Mouse (Mus musculus) cerebellum, adult 11-12 months (tissue): ENCODE data around the gene Apol6.
"Not testable (repeated sequence)": the region's sequence is repeated elsewhere in the genome, so short reads cannot be mapped to it uniquely, and the experiment has no call there.

Experiments used
- DNase-seq: peaks from one replicate; pipeline ENCODE4 v3.0.0; 2022

The Apol6 gene

DNA sequence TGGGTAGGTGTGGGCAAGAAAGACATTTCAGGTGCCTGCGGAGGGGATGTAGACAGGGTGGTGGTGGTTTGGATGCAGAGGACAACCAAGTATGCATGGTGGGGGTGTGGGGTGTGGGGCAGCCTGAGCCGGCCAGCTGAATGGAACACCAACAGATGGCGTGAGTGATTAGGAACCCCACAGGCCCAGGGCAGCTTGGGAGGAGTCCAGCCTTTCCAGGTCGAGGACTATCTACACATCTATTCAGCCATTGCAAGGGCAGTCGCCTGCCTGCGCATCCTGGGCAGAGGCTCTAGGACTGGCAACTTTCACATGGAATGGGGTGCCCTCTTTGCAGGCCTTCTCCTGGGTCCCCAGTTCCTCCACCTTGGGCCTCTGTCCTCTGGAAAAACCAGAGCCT is 10.0 kb upstream of the Apol6 start:
- peak; percentile 89 for DNase-seq

DNA sequence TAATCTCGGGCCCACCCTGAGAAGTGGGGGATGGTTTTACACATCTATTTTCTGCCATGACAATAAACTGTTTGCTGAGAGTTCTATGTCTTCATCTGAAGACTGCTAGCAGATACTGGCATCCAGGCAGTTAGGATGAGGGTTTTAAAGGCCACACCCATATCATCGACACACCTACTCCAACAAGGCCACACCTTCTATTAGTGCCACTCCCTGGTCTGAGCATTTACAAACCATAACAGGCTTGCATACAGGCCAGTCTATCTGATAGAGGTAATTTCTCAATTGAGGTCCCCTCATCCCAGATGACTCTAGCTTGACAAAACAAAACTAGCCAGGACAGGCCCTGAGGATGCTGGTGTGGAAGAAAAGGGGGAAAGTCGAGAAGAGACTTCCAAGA is 8.9 kb upstream of the Apol6 start:
- no peak for DNase-seq

DNA sequence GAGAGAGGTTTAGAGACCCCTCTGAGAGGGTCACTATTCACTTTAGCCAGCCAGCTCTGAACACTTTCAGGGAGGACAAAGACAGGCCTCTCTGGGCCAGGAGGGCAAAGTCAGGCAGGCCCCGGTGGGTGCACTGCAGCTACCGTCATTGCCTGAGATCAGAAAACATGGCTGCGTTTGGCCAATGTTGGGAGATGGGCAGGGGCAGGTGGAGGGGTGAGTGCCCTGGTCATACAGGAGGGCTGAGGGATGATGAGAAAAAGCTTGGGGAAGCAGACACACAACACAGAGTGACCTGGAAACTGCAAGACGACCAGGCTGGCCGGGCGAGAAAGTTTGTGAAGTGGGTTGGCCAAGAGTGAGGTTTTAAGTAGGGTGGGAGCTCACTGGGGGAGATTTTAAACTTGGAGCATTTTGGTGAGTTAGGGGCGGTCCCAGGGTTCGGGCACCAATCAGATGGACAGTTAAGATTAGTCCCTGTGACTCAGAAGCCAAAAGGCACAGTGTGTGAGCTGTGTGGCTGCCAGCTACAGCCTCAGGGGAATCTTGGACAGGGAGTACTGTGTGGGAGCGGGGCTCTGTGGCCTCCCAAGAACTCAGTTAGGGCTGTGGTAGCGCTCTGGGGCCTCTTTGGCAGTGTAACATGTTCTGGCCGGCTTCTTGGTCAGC is 8.1 kb upstream of the Apol6 start:
- DNase-seq, result peak; percentile 60

DNA sequence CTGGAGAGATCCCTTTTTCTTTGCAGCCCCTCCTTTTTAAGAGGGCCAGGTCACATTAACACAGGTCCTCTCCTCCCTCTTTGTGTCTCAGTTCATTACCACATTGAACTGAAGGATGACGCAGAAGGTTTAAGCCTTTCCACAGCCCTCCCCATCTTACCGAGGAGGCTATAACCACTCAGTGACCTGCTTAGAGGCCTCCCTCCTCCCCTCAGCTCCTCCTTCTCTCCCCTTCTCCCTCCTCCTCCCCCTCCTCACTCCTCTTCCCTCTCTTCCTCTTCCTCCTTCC is 7.6 kb upstream of the Apol6 start:
- DNase-seq, result no peak

DNA sequence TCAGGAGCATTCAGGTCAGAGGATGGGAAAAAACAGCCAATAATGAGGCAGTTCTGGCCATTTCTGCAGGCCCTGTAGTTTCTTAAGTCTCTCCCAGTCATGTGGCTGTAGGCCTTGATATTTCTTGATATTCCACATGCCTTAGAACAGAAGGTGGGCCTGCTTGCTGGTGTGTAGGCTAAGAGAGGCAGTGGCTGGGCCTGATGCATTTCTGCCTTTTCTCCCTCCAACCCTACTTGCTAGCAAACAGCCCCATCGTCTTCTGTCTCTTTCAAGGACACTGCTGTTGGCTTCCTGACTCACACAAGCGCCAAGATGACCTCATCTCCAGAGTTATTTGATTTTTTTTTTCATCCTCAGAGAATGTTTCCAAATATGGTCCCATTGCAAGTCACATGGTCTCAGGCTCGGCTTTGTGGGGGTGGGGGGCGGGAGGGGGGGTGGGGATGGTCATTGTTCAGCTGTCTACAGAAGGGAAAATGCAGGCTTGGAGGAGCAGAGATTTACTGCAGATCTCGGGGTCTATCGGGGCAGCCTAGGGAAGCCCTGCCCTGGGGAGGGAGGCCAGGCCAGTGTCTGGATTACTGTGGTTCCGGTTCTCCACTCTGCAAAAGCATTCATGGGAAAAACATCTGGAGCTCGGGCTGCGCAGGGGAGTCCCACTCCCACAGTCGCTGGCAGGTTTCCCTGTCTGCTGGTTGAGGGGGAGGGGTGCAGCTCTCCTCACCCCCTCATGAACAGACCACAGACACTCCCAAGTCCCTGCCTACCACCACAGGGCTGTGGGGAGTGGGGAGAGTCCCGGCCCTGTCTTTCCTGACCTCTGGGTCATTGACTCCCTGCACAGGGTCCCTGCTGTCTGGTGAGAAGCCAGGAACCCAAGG is 7.0 kb upstream of the Apol6 start:
- DNase-seq, result no peak

DNA sequence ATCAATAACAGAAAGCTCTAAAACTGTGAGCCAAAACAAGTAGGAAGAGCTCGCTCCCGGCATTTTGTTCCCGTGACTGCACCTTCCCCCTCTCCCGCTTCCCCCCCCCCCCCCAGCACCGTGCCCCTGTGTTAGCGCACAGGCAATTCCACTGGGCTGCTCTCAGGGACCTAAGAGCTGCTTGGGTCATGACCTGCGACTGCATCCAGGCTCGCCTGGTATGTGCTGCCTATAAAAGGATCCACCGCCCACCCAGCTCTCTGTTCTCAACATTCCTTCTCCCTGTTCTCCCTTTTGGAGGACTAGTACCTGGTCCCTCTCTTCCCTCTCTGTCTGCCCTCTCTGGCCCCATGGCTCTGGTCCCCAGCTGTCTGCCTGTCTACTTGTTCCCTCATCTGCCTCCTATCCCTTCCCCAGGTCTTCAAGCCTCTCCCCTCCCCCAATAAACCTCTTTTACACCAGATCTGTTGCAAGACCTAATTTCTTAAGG is 5.3 kb upstream of the Apol6 start:
- no peak for DNase-seq

DNA sequence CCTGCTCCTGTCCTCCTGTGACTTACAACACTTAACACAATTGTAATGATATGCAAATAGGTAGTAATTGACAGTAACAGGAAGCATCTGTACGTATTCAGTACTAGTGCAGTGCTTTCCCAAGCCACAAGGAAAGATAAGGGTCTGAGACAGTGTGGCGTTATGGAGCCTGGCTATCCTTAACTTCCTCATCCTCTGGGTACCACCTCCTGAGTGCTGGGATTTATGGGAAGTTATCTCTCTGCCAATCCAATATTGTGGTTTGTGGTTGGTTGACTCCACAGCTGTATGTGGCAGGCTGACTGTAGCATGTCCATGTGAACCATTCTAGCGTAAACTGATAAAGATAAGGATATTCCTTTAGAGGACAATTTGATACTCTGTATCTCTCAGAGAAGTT is 3.7 kb upstream of the Apol6 start:
- DNase-seq, result no peak

DNA sequence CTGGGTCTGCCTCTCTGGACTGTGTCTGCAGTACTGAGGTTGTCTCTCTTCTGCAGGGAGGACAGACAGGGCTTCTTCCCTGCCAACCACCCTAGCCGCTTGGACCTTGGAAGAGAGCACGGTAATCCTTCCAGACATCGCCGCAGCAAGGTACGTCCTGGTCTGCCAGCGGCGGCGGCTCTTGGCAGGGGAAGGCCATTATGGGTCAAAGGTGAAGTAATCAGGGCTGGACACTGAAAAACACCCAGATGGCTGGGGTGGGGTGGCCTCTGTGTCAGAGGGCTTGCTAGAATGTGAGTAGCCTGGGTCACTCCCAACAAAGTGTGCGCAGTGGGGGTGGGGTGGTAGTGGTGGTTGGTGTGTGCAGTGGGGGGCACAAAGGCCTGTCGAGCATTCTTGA is 1.1 kb downstream of the Apol6 start:
- no peak for DNase-seq

DNA sequence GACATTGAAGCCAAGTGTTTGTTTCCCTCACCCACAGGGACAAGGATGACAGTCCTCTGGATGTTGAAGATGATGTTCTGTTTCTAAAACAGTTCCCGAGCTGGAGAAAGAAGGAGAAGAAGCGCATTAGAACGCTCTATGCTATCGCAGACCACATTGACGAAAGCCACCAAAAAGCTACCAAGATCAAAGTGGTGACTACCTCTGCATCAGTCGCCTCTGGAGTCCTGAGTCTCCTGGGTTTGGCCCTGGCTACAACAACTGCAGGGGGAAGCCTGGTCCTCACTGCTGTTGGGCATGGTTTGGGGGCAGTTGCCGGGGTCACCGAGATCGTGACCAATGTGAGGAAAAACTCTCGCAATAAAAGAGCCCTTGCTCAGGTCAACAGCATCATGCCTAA is 6.0 kb downstream of the Apol6 start, which contains the start of gene Mb:
Gene Mb, minus strand, starts transcription at position 101 of the 400 bp plus-strand sequence.
- no peak for DNase-seq

DNA sequence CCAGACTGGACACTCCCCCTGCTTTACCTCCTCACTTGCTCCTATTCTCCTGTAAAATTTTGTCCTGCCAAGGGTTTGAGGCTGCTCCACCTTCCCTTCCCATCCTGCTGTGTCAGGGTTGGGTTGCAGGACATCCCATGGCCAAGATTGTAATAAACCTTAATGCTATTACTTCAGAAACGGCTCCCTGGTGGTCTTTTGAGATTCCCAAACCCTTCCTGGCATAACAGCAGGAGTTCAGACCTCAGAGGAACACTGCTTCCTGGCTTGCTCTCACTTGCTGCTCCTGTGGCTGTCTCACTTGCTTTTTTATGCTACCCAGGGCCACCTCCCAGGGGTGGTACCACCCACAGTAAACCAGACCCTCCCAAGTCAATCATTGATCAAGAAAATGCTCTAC is 7.6 kb downstream of the Apol6 start:
- DNase-seq, result no peak

DNA sequence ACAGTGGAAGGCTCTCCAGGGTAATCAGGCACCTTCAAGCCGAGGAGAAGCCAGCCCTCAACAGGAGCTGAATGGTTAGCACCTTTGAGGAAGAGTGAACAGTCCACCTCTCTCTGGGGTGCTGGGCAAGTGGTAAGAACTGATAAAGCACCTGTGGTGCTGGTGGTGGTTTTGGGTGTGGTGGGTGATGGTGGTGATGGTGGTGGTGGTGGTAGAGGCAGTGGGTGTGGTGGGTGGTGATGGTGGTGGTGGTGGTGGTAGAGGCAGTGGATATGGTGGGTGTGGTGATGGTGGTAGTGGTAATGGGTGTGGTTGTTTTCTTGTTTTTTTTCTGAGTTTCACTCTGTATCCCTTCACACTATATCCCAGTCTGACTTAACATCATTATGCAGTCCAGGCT is 8.5 kb downstream of the Apol6 start:
- DNase-seq, result no peak

DNA sequence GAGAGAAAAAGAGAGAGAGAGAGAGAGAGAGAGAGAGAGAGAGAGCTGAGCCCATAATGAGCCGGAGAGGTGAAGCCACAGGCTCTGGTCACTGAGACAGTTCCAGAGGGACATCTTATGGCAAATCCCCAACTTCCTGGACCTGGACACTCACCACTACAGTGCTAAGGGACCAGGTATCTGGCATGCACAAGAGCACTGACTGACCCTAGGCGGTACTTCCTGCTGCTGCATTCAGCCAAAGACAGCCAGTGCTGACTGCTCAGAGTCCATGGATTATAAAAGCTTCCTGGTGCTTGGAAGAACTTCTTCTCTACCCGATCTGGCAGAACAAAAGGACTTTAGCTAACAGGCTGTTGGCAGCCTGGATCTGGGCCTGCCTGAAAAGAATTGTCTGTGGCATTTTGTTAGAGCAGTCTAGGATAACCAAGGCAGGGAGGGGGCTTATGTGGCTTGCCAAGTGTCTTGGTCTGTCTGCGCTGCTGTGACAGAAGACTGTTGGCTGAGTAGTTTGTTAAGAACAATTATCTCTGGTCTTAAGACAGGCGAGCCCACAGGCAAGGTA is 10.2 kb downstream of the Apol6 start:
- no peak for DNase-seq

DNA sequence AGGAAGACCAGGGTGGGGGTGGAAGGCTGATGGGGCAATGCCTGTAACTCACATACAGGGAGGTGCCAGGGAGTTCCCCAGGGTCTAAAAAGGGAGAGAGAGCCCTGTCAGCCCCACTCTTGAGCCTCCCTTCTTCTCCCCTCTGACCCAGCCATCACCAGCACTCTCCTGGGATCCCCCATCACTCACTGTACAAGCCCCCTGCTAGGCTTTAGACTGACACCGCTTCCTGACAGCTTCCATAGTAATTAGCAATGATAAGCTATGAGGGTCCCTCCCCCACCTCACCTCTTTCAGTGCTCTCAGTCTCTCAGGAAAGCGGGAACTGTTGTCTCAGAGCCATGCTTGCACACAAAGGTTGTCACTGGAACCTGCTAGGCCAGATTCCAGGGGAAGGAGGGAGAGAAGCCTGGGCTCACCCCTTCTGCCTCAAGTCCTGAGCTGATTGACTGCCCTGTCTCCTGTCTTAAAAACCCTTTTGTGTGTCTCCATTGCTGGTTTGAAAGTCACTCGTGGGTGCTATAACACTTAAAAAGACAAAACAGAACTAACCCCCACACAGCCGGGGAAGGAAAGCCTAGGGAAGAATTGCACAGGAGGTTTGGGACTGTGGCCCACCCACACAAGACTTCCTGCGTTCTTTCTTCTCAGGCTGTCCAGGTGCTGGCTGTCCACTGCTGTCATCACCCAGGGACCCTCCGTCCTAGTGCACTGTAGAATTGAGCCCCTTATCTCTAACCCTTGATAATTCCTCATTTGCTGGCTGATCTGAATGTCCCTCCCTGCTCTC is 11.7 kb downstream of the Apol6 start:
- DNase-seq, result no peak

DNA sequence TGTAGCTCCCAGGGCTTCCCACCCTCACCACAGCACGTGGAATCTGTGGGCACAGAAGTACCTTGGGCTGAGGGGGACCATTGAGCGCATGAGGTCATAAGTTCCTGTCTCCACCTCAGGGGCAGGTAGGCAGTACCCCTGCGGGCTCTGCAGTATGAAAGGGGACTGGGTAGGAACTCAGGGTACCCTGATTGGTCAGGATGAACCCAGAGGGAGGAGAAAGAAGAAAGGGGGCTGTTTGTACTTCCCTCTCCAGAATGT is 12.2 kb downstream of the Apol6 start:
- DNase-seq, result no peak

DNA sequence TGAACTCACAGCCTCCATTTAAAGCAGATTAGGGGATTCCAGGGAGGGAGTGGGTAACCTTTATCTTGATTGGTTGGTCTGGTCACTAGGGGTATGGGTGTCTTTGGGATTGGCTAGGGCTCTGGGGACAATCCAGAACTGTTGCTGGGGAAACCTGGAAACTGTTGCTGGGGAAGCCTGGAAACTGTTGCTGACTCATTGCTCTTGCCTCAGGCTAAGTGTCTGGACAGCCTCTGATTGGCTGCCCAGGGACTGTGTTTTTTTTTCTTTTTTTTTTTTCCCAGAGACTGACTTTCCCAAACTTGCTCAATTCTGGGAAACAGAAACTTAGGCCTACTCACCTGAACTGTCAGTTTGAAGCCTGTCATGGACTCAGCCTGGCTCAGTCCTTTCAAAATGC is 14.0 kb downstream of the Apol6 start:
- no peak for DNase-seq

DNA sequence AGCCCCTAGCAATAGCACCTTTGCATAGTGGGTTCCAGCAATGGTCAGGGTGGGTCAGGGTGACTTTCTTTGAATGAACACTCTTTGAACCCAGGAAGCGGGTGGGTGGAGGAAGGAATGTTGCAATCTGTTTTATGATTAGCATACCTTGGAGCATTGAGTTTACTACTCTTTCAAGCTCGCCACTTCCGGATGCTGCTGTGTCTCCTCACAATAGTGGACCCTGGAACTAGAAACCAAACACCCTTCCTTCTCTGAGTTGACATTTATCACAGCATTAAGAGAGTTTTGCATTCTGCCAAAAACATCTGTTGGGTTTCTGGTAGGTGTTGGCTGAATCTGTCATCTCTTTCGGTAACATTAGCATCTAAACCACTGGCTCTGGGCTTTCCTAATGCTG is 14.9 kb downstream of the Apol6 start:
- not testable (repeated sequence) for DNase-seq

DNA sequence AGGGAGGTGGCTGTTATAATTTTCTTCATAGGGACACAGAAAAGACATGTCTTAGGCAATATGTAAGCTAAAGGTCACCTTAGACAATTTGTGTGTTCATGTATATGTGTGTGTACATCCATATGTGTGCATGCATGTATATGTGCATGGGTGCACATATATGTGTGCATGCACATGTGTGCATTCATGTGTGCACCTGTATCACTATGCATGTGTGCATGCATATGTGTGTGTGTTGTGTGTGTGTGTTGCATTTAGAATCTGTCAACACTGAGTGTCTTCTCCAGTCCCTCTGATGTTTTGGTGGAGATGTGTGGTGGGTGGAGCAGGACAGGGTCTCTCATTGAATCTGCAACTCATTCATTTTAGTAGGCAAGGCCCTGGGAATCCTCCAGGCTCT is 18.2 kb downstream of the Apol6 start:
- no peak for DNase-seq

DNA sequence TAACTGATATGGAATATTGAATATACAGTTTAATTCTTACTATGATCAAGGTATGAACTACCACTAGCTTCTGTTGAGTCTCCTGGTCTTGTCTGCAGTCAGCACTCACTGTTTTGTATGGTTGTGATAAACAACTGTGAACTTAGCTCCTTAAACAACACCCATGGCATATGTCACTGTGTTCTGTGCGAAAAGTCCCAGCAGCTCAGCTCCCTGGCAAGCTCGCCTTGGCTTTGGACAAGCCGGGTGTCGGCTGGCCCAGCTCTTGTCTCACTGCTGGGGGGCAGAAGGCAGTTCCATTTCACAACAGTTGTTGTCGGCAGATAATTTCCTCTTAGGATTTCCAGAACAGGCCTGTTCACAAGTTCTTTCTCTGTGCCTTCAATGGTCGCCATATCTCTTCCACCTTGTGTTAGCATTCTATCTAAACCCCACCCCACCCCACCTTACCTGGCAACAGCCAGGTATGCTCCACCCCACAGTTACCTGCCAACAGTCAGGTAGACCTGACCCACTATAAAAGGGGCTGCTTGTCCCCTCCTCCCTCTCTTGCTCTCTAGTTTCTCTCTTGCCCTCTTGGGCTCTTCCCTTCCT is 20.8 kb downstream of the Apol6 start:
- no peak for DNase-seq

DNA sequence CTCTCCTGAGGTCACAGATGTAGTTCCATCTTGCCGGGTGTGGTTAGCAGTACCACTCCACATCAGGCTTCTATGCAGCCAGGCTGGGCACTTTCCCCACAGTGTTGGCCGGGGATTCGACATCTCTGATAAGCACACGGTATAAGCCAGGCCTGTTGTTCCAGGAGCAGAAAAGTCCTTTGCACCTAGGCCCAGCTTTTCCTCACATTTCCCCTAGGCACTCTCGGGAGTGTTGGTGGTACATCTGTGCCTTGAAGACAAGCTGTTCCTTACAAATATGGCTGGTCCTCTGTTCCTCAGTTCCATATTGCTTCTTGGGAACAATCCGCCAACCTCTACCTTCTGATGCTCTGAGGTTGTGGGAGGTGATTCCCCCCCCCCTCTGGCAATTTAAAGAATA is 21.7 kb downstream of the Apol6 start:
- no peak for DNase-seq

DNA sequence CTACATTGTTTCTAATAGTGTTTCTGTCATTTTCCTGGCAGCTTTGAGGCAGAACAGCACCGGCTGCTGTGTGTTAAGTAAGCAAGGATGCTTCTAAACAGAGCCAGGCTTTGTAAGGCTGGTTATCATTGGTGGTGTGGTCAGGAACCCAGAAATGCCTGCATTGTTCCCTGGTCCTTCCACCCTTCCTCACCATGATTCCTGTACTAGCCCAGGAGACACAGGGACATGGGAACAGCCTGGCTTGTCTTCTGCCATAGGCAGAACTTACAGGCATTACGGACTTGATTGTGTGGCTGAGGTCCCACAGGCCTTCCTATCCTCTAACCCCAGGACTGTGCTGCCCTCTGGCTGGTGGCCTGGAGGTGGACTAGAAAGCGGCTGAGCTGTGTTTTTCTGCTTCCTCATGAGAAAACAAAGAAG is 23.9 kb downstream of the Apol6 start:
- DNase-seq, result no peak

DNA sequence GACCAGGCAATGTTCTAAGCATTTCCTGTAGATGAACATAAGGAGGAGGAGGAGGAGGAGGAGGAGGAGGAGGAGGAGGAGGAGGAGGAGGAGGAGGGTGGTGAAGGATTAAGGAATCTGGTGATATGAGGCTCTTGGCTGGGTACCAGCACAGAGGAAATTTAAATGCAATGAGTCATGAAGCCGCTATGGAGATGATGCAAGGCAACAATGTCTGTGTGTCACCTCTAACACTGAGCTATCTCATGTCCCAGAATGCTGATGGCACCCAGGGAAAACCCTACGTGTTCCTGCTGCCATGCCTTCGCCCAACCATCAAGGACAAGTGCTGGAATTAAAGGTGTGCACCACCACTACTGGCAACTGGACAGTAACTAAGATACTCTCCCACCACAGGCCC is 24.5 kb downstream of the Apol6 start:
- DNase-seq, result no peak

DNA sequence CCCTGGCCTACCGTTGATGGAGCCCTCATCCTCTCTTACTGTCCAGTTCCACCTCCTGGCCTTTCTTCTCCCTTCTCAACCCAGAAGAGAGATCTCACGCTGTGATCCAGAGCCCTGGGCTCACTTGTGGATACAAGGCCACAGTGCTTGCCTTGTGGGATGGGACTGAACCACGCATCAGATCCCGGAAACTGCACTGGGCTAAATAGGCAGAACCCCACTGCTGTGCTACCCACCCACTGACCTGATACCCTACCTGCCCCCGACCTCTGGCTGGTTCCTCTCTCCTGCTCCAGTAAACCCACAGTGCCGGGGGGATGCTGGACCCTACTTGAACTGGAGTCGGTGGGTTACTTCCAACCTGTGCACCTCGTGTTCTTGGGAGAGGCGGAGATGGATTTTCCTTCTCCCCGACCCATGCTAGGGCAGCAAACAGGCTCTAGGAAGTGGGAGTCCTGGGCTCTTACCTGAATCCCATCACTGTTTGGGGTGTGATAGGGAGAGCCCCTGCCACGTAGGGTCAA is 26.3 kb downstream of the Apol6 start:
- DNase-seq, result no peak

DNA sequence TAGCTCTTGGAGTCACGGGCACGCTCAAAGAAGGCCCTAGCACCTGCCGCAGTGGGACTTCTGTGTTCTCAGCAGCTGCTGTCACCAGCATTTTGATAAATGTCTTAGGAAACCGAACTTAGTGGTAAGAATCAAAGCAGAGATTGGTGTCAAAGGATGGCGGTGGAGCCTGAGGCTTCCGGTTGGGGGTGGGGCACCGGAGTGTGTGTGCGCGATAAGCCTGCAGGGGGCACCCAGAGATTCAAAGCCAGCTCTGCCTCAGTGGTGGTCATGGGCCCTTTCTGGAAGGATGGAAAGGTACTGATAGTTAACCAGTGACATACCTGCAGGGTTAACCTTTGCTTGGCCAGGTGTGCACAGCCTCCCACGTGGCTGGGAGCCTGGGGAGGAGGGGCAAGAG is 27.0 kb downstream of the Apol6 start:
- no peak for DNase-seq
